Mouse (Mus musculus) heart, embryonic 12.5 days (tissue): ENCODE measurements around the gene Pold4. TPM values are rescaled to one million over a fixed set of nuclear protein-coding genes. Genes with fewer than 3 reads are reported as not detected.

Source experiments
- ATAC-seq: fragments of 200-750 bp; cut with Nextera tagmentation; 2 replicates; pipeline ENCODE4 v1.8.0; 2017; ENCODE audit warnings: moderate TSS enrichment, moderate library complexity; ENCODE audit not compliant: insufficient number of reproducible peaks, low FRiP score
- H3K27ac ChIP-seq: fragments of 300-500 bp; sonication (generic); 2 replicates; pipeline ENCODE4 v1.5.1; 2016; ENCODE audit warnings: mild to moderate bottlenecking, moderate library complexity; ENCODE audit not compliant: poor library complexity, severe bottlenecking
- H3K27me3 ChIP-seq: fragments of 300-500 bp; sonication (generic); replicated peaks from 2 replicates; pipeline ENCODE4 v1.6.1; 2016; ENCODE audit warnings: mild to moderate bottlenecking, moderate library complexity
- H3K36me3 ChIP-seq: fragments of 300-500 bp; sonication (generic); 2 replicates; pipeline ENCODE4 v1.6.1; 2016; ENCODE audit warnings: mild to moderate bottlenecking, moderate library complexity
- H3K4me1 ChIP-seq: fragments of 300-500 bp; sonication (generic); replicated peaks from 2 replicates; pipeline ENCODE4 v1.6.1; 2016; ENCODE audit warnings: mild to moderate bottlenecking
- H3K4me2 ChIP-seq: fragments of 300-500 bp; sonication (generic); 2 replicates; pipeline ENCODE4 v1.6.1; 2016; ENCODE audit warnings: mild to moderate bottlenecking, moderate library complexity
- H3K4me3 ChIP-seq: fragments of 300-500 bp; sonication (generic); 2 replicates; pipeline ENCODE4 v1.5.1; 2016; ENCODE audit warnings: mild to moderate bottlenecking
- H3K9ac ChIP-seq: fragments of 300-500 bp; sonication (generic); 2 replicates; pipeline ENCODE4 v1.6.1; 2016; ENCODE audit warnings: mild to moderate bottlenecking, moderate library complexity
- H3K9me3 ChIP-seq: fragments of 300-500 bp; sonication (generic); replicated peaks from 2 replicates; pipeline ENCODE4 v1.6.1; 2016; ENCODE audit warnings: mild to moderate bottlenecking, moderate library complexity
- WGBS: fragments of 180-500 bp; shearing (Covaris S2); methylation state at CpG from one replicate; pipeline ENCODE4 v1.1.7; 2016; 5-methylcytosine and 5-hydroxymethylcytosine counted together
- polyA plus RNA-seq: library from polyadenylated mRNA; unstranded; fragments of >200 nt; fragmentation: Nextera tagmentation; extraction: Ambion mirVana; gene quantifications from 2 replicates; pipeline ENCODE4 v1.2.1, GENCODE M21; 2016

The Pold4 gene
- polyA plus RNA-seq, 1 experiment from 2014 or later = 19.4 TPM

- peak overlapping the region; percentile 67 for H3K4me3 ChIP-seq
- peaks cover 12% of the 10 kb centered on the region; the same call in 1 of the 2 replicates for H3K4me1 ChIP-seq
- peak; percentile 89 for ATAC-seq
- H3K27ac ChIP-seq = no peak overlapping the region; the same call in 1 of the 2 replicates
- H3K36me3 ChIP-seq = no peaks in the 10 kb centered on the region
- H3K4me2 ChIP-seq = peak overlapping the region; percentile 79
- peak overlapping the region; percentile 66 for H3K9ac ChIP-seq
- H3K9me3 ChIP-seq = no peaks in the 10 kb centered on the region; the same call in 1 of the 2 replicates
- under 1% methylated on average over 41 of the region's 41 CpGs for WGBS
- H3K27me3 ChIP-seq = no peaks in the 10 kb centered on the region
These were observed 25.7 kb downstream of the Pold4 start for GRCm38 (mm10) chr19:4257216-4257896.

GRCm38 (mm10) chr19:4257897-4258252 lies 26.2 kb downstream of the Pold4 start:
- peak overlapping the region; percentile 67 for H3K4me3 ChIP-seq

GRCm38 (mm10) chr19:4261038-4261698 lies 29.5 kb downstream of the Pold4 start:
- H3K4me1 ChIP-seq = peaks cover 5% of the 10 kb centered on the region; the same call in 1 of the 2 replicates
- peaks cover under 1% of the 10 kb centered on the region for H3K27me3 ChIP-seq
- H3K4me3 ChIP-seq = no peak overlapping the region
- no peaks in the 10 kb centered on the region for H3K36me3 ChIP-seq
- H3K9me3 ChIP-seq = no peaks in the 10 kb centered on the region
- 57% methylated on average over 8 of the region's 8 CpGs for WGBS
- no peak for ATAC-seq
- no peak overlapping the region for H3K27ac ChIP-seq
- H3K4me2 ChIP-seq = no peak overlapping the region
- H3K9ac ChIP-seq = no peak overlapping the region

More at GRCm38 (mm10) chr19:4257897-4258252, 26.2 kb downstream of the Pold4 start:
- Histone ChIP-seq H3K4me2 (peak overlapping the region; percentile 79), H3K4me1 (peaks cover 12% of the 10 kb centered on the region; the same call in 1 of the 2 replicates), H3K27me3 (no peaks in the 10 kb centered on the region), H3K36me3 (no peaks in the 10 kb centered on the region), H3K9me3 (no peaks in the 10 kb centered on the region; the same call in 1 of the 2 replicates), H3K9ac (peak overlapping the region; percentile 58), H3K27ac (no peak overlapping the region; the same call in 1 of the 2 replicates)
- ATAC-seq = no peak
- WGBS = 20% methylated on average over 12 of the region's 12 CpGs

GRCm38 (mm10) chr19:4262756-4263155 lies 31.1 kb downstream of the Pold4 start:
- 64% methylated on average over 6 of the region's 6 CpGs for WGBS
- H3K36me3 ChIP-seq = no peaks in the 10 kb centered on the region
- H3K9ac ChIP-seq = no peak overlapping the region

GRCm38 (mm10) chr19:4263702-4264101 lies 32.0 kb downstream of the Pold4 start:
- no peak overlapping the region for H3K9ac ChIP-seq
- WGBS = 63% methylated on average over 14 of the region's 14 CpGs
- H3K4me3 ChIP-seq = no peak overlapping the region
- H3K27ac ChIP-seq = no peak overlapping the region
- peaks cover 23% of the 10 kb centered on the region for H3K27me3 ChIP-seq
- no peaks in the 10 kb centered on the region for H3K9me3 ChIP-seq
- no peak for ATAC-seq
- no peaks in the 10 kb centered on the region for H3K36me3 ChIP-seq
- no peak overlapping the region for H3K4me2 ChIP-seq
- H3K4me1 ChIP-seq = peaks cover 4% of the 10 kb centered on the region

More at GRCm38 (mm10) chr19:4262756-4263155, 31.1 kb downstream of the Pold4 start:
- no peak for ATAC-seq
- no peak overlapping the region for H3K27ac ChIP-seq
- peaks cover 13% of the 10 kb centered on the region for H3K27me3 ChIP-seq
- H3K4me1 ChIP-seq = peaks cover 4% of the 10 kb centered on the region; the same call in 1 of the 2 replicates
- no peak overlapping the region for H3K4me3 ChIP-seq
- no peak overlapping the region for H3K4me2 ChIP-seq
- no peaks in the 10 kb centered on the region for H3K9me3 ChIP-seq

GRCm38 (mm10) chr19:4264171-4264780 lies 32.6 kb downstream of the Pold4 start:
- Histone ChIP-seq H3K4me3 (no peak overlapping the region), H3K9me3 (no peaks in the 10 kb centered on the region), H3K27ac (no peak overlapping the region), H3K9ac (no peak overlapping the region), H3K4me2 (no peak overlapping the region), H3K4me1 (peaks cover 8% of the 10 kb centered on the region), H3K36me3 (no peaks in the 10 kb centered on the region), H3K27me3 (peaks cover 28% of the 10 kb centered on the region)
- WGBS = 85% methylated on average over 6 of the region's 6 CpGs
- no peak for ATAC-seq

- H3K9me3 ChIP-seq = no peaks in the 10 kb centered on the region
- 60% methylated on average over 4 of the region's 4 CpGs for WGBS
- H3K4me2 ChIP-seq = no peak overlapping the region
- no peak overlapping the region for H3K9ac ChIP-seq
- no peak overlapping the region for H3K4me3 ChIP-seq
- peaks cover 11% of the 10 kb centered on the region for H3K4me1 ChIP-seq
- H3K27ac ChIP-seq = no peak overlapping the region
- peaks cover 45% of the 10 kb centered on the region for H3K27me3 ChIP-seq
- ATAC-seq = no peak
- H3K36me3 ChIP-seq = no peaks in the 10 kb centered on the region
These were observed 34.3 kb downstream of the Pold4 start for GRCm38 (mm10) chr19:4265956-4266355.

GRCm38 (mm10) chr19:4268566-4269361 lies 37.1 kb downstream of the Pold4 start, which contains the start of gene Ssh3:
Ssh3 (minus strand) TSS chr19:4269180.
- H3K27ac ChIP-seq = no peak within 1 kb of the TSS
- H3K4me2 ChIP-seq = peak within 1 kb of the TSS; percentile 80
- no peaks in the 10 kb centered on the region for H3K36me3 ChIP-seq
- peak within 1 kb of the TSS; percentile 64 for H3K9ac ChIP-seq
- H3K9me3 ChIP-seq = no peaks in the 10 kb centered on the region
- peaks cover 50% of the 10 kb centered on the region for H3K27me3 ChIP-seq
- H3K4me3 ChIP-seq = peak within 1 kb of the TSS; percentile 51
- peaks cover 11% of the 10 kb centered on the region for H3K4me1 ChIP-seq
- ATAC-seq = peak; percentile 70
- WGBS = 7% methylated on average over 46 of the region's 46 CpGs

GRCm38 (mm10) chr19:4270187-4270586 lies 38.5 kb downstream of the Pold4 start:
- WGBS = 50% methylated on average over 6 of the region's 6 CpGs
- no peak overlapping the region for H3K9ac ChIP-seq
- H3K27me3 ChIP-seq = peaks cover 50% of the 10 kb centered on the region
- no peak overlapping the region for H3K27ac ChIP-seq
- no peaks in the 10 kb centered on the region for H3K9me3 ChIP-seq
- no peak overlapping the region for H3K4me2 ChIP-seq
- ATAC-seq = no peak
- peaks cover 11% of the 10 kb centered on the region for H3K4me1 ChIP-seq
- H3K4me3 ChIP-seq = no peak overlapping the region
- H3K36me3 ChIP-seq = no peaks in the 10 kb centered on the region

- no peak overlapping the region for H3K4me3 ChIP-seq
- H3K9me3 ChIP-seq = no peaks in the 10 kb centered on the region
- no peak for ATAC-seq
- no peak overlapping the region for H3K27ac ChIP-seq
- no peaks in the 10 kb centered on the region for H3K36me3 ChIP-seq
- peaks cover 11% of the 10 kb centered on the region for H3K4me1 ChIP-seq
- H3K27me3 ChIP-seq = peaks cover 50% of the 10 kb centered on the region
- WGBS = 87% methylated on average over 11 of the region's 11 CpGs
- no peak overlapping the region for H3K9ac ChIP-seq
- no peak overlapping the region for H3K4me2 ChIP-seq
These were observed 39.3 kb downstream of the Pold4 start for GRCm38 (mm10) chr19:4270972-4271371.
